Comparison of ENCODE assay signal across 10 mouse cellular contexts in genomic region chr10:67247145-67247544, GRCm38 (mm10). TPM values are rescaled to one million over a fixed set of nuclear protein-coding genes. Genes with fewer than 3 reads are reported as not detected.
DNase-seq lines count a peak whose midpoint lies in the region; ATAC-seq and TF ChIP-seq lines count a peak whose summit lies in the region.
"Had no signal": no experiment of that assay in that cellular context is flagged by ENCODE, and none has a peak within 500 bp of the region (broad histone marks: within the 10 kb centered on the region; RNA-seq: fewer than 3 reads in every experiment).

No protein-coding gene starts in this region.

- H3K36me3 ChIP-seq in heart, embryonic 12.5 days, result peaks cover 74% of the 10 kb centered on the region
- H3K36me3 ChIP-seq in liver, embryonic 11.5 days (ENCODE audit: control insufficient read depth, insufficient read depth, low read length), result peaks cover 17% of the 10 kb centered on the region
- H3K36me3 ChIP-seq in spleen, adult 2 months (ENCODE audit: control insufficient read depth, insufficient read depth, low read length), result peaks cover 47% of the 10 kb centered on the region

- TF ChIP-seq POLR2A in spleen, adult 2 months (IDR thresholded peaks at IDR 0.05; ENCODE audit: low read depth, low read length), result no peak

- TF ChIP-seq CTCF in spleen, adult 2 months (IDR thresholded peaks at IDR 0.05; ENCODE audit: extremely low read depth, insufficient read depth, insufficient read length, insufficient replicate concordance), result peak; percentile 5; the same call in 1 of the 2 replicates

- no peaks in the 10 kb centered on the region for H3K9me3 ChIP-seq in heart, embryonic 12.5 days (replicated peaks)
- H3K9me3 ChIP-seq in liver, embryonic 11.5 days (ENCODE audit: control insufficient read depth, low read length), result no peaks in the 10 kb centered on the region
- H3K9me3 ChIP-seq: heart, embryonic 13.5 days; neural tube, embryonic 12.5 days had no signal

- peak; percentile 32 to 55 for DNase-seq in heart, postnatal 36 days
- DNase-seq in 3134 (ENCODE audit: extremely low read depth, insufficient read length, low spot score), result peak; percentile 16
- DNase-seq in CD4-positive helper T cell, adult 2 months (ENCODE audit: low read depth, low spot score), result peak; percentile 43
- peak; percentile 64 for DNase-seq in c-Kit-positive CD71-positive TER-119-positive erythroid progenitor cells, embryonic 14.5 days (ENCODE audit: low spot score)
- no peak for DNase-seq in liver, embryonic 11.5 days (ENCODE audit: low spot score)
- DNase-seq in spleen, adult 2 months (ENCODE audit: low read depth in 1 of 2, low spot score in 2 of 2), result peak in 1 of 2 experiments; percentile 16
- no peak for DNase-seq in left cerebral cortex, adult 8-10 months (ENCODE audit: low spot score in 2 of 2)

- H3K27ac ChIP-seq in heart, embryonic 12.5 days (ENCODE audit: poor library complexity, severe bottlenecking), result no peak overlapping the region
- H3K27ac ChIP-seq in liver, embryonic 11.5 days (ENCODE audit: low read depth, low read length), result no peak overlapping the region
- no peak overlapping the region for H3K27ac ChIP-seq in spleen, adult 2 months (ENCODE audit: insufficient read depth, low read length)
- H3K27ac ChIP-seq: heart, embryonic 13.5 days; neural tube, embryonic 12.5 days had no signal

- intact Hi-C loops in heart, postnatal 36 days (cut with DNase I), result no loop called here

- H3K4me2 ChIP-seq in heart, embryonic 12.5 days, result no peak overlapping the region
- H3K4me2 ChIP-seq in liver, embryonic 11.5 days, result no peak overlapping the region
- H3K4me2 ChIP-seq: heart, embryonic 13.5 days; neural tube, embryonic 12.5 days had no signal

- no peaks in the 10 kb centered on the region for H3K27me3 ChIP-seq in heart, embryonic 12.5 days (replicated peaks)
- H3K27me3 ChIP-seq in liver, embryonic 11.5 days (replicated peaks; ENCODE audit: control insufficient read depth, insufficient read depth, low read length), result no peaks in the 10 kb centered on the region
- no peaks in the 10 kb centered on the region for H3K27me3 ChIP-seq in spleen, adult 2 months (ENCODE audit: control insufficient read depth, insufficient read depth, low read length)
- H3K27me3 ChIP-seq: heart, embryonic 13.5 days; neural tube, embryonic 12.5 days had no signal

- no peak overlapping the region for H3K4me3 ChIP-seq in heart, embryonic 12.5 days
- no peak overlapping the region for H3K4me3 ChIP-seq in liver, embryonic 11.5 days (ENCODE audit: low read depth, low read length)
- H3K4me3 ChIP-seq in spleen, adult 2 months (ENCODE audit: extremely low read depth, insufficient read depth, insufficient read length), result no peak overlapping the region
- H3K4me3 ChIP-seq: heart, embryonic 13.5 days; neural tube, embryonic 12.5 days had no signal

- H3K4me1 ChIP-seq in heart, embryonic 12.5 days (replicated peaks), result 0 out of 2 replicates have a peak, but pooled peaks cover 10% of the 10 kb centered on the region
- H3K4me1 ChIP-seq in liver, embryonic 11.5 days (replicated peaks; ENCODE audit: control insufficient read depth, insufficient read depth, low read length), result no peaks in the 10 kb centered on the region
- no peaks in the 10 kb centered on the region for H3K4me1 ChIP-seq in spleen, adult 2 months (ENCODE audit: control insufficient read depth, insufficient read depth, insufficient read length)
- H3K4me1 ChIP-seq: neural tube, embryonic 12.5 days had no signal

- no peak overlapping the region for H3K9ac ChIP-seq in heart, embryonic 12.5 days
- no peak overlapping the region for H3K9ac ChIP-seq in liver, embryonic 11.5 days (ENCODE audit: low read depth, low read length)
- H3K9ac ChIP-seq: heart, embryonic 13.5 days; neural tube, embryonic 12.5 days had no signal

- ATAC-seq in heart, embryonic 12.5 days (ENCODE audit: insufficient number of reproducible peaks, low FRiP score), result no peak
- ATAC-seq in liver, embryonic 11.5 days (replicated peaks; ENCODE audit: low FRiP score), result 0 out of 2 replicates have a peak, but pooled peaks have one; percentile 10

- WGBS in heart, embryonic 12.5 days, result 93% methylated on average over 4 of the region's 4 CpGs
- WGBS in liver, embryonic 11.5 days, result 91% methylated on average over 4 of the region's 4 CpGs
- WGBS in spleen, adult 2 months, result 98% methylated on average over 4 of the region's 4 CpGs

RNA-seq across cellular contexts. Expression of gene Nrbf2, which starts 38.0 kb away (rescaled TPM):
- 1 to 10 TPM; 8.4 to 10.0 TPM for total RNA-seq in heart, postnatal 36 days (2021)
- polyA plus RNA-seq in heart, embryonic 12.5 days (2016; fragmentation: Nextera tagmentation; extraction: Ambion mirVana), result 31.9 and 36.0 TPM in 2 replicates
- 39.2 and 44.0 TPM in 2 replicates for polyA plus RNA-seq in liver, embryonic 11.5 days (2014; fragmentation: Nextera tagmentation; extraction: Ambion mirVana)
- 8.5 TPM in 2 replicates for polyA plus RNA-seq in spleen, adult 2 months (2012; rRNA removed)
- 10 to 100 TPM; 14.2 to 17.4 (median 15.9) TPM for total RNA-seq in left cerebral cortex, adult 8-10 months (2022)

Comparison
In these comparisons a context has a peak if more than half of its experiments do, and no peak if none do; other contexts are left out.
1. DNase-seq: peak in heart, postnatal 36 days (2 of 2), 3134 (single experiment), CD4-positive helper T cell, adult 2 months (single experiment) and c-Kit-positive CD71-positive TER-119-positive erythroid progenitor cells, embryonic 14.5 days (single experiment); none in liver, embryonic 11.5 days (single experiment) and left cerebral cortex, adult 8-10 months (0 of 2).